Mouse (Mus musculus): ENCODE measurements around the gene Lmna. TPM values are rescaled to one million over a fixed set of nuclear protein-coding genes. Genes with fewer than 3 reads are reported as not detected.

Lmna gene
- polyA plus RNA-seq, 1 experiment from 2014 or later, result 59.7 TPM

DNA sequence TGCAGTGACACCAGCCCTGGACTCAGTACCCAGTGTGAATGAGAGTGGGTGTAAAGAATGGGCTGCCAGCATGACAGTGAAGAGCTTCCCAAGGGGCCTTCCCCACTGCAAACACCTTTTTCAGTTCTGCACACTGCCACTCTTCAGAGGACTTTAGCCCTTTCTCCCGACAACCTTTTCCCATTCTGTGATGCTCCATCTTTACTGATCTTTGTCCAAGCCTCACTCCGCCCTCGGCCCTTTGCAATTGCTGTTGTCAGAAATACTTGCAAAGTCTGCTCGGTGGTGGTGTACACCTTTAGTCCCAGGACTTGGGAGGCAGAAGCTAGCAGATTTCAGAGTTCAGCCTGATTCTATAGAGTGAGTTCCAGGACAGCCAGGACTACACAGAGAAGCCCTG lies 41.8 kb upstream of the Lmna start:
- ATAC-seq, result no peak
- Histone ChIP-seq H3K27me3 (ENCODE audit: control insufficient read depth, insufficient read depth, low read depth, low read length) (no peaks in the 10 kb centered on the region), H3K27ac (ENCODE audit: low read length) (no peak overlapping the region), H3K36me3 (ENCODE audit: control insufficient read depth, insufficient read depth, low read length) (peaks cover 2% of the 10 kb centered on the region), H3K9me3 (replicated peaks; ENCODE audit: control insufficient read depth, low read length, poor library complexity, severe bottlenecking) (no peaks in the 10 kb centered on the region), H3K4me3 (ENCODE audit: low read depth, low read length) (no peak overlapping the region; the same call in 1 of the 2 replicates), H3K4me2 (ENCODE audit: low read length) (peak overlapping the region; percentile 88; the same call in 1 of the 2 replicates), H3K4me1 (ENCODE audit: control insufficient read depth, insufficient read depth, low read length) (peaks cover 26% of the 10 kb centered on the region), H3K9ac (ENCODE audit: low read depth, low read length) (no peak overlapping the region)
- 81% methylated on average over 4 of the region's 4 CpGs for WGBS

DNA sequence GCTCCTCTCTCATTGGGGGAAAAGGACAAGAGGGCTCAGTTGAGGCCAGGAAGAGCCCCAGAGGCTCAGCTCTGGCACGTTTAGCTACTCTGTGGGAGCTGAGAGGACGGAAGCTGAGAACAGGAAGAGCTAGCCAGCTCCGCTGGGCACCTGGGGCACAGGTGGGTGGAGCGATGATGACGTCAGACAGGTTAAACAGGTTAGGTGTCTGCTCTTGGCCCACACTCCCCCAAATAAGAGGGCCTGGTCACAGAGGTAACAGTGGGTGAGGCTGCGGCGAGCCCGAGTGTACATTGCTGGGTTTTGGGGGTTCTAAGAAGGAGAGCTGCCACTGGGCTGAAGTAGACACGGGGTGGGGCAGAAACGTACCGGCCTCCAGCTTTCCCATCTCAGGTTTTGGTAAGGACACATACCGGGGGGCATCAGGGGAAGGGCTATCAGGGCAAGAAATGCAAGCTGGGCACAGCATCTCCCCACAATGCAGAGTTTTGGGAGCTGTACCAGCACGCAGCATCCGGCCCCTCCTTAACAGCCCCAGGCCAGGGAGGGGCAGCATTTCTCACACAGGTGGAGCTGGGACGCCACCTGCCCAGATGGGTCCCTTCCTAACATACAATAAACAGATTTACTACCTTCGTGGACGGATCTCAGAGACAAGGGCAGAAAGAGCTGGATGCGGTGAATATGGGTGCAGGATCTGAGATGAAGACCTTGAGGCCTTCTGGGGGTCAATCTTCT lies 38.6 kb upstream of the Lmna start, which contains the start of gene Rab25:
TSS of gene Rab25 (minus strand) at position 121 of the 738 bp plus-strand sequence.
- no peak within 1 kb of the TSS for H3K4me3 ChIP-seq (ENCODE audit: low read depth, low read length)
- H3K4me2 ChIP-seq (ENCODE audit: low read length), result no peak within 1 kb of the TSS
- H3K9me3 ChIP-seq (replicated peaks; ENCODE audit: control insufficient read depth, low read length, poor library complexity, severe bottlenecking), result no peaks in the 10 kb centered on the region
- no peaks in the 10 kb centered on the region for H3K27me3 ChIP-seq (ENCODE audit: control insufficient read depth, insufficient read depth, low read depth, low read length)
- no peak within 1 kb of the TSS for H3K9ac ChIP-seq (ENCODE audit: low read depth, low read length)
- H3K36me3 ChIP-seq (ENCODE audit: control insufficient read depth, insufficient read depth, low read length), result no peaks in the 10 kb centered on the region
- ATAC-seq, result no peak
- no peak within 1 kb of the TSS for H3K27ac ChIP-seq (ENCODE audit: low read length)
- peaks cover 15% of the 10 kb centered on the region for H3K4me1 ChIP-seq (ENCODE audit: control insufficient read depth, insufficient read depth, low read length)
- 54% methylated on average over 18 of the region's 18 CpGs for WGBS

DNA sequence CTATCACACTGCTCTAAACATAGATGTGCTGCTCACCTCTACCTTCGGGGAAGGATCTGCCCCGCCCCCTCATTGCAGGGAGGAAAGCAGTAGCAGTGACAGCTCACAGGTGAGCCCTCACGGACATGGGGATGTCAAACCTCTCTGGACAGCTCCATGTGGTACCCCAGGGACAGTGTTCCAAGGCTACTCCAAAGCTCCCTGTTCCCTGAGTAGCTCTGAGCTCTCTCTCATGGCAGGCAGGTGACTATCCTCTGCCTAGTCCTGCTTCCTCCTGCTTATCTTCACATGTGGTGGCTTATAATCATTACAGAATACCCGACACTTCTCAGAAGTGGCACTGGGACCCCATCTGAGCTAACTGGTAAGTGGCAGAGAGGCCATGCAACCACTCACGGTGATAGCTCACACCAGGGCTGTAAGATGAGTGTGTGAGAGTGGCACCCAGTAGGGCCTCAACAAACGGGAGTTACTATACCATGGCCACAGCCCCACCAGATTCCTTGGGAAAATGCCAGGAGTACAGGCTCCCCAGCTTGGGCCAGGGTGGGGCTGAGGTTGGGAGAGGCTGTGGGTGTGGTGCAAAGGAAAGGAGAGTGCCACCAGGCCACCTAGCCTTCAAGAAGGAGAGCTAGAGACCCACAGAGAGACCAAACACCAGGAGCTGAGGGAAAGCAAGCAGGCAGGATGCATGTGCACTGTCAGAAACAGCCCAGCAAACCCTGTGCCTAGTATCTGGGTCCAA lies 37.1 kb upstream of the Lmna start:
- no peak for ATAC-seq
- Histone ChIP-seq H3K36me3 (ENCODE audit: control insufficient read depth, insufficient read depth, low read length) (no peaks in the 10 kb centered on the region), H3K9me3 (replicated peaks; ENCODE audit: control insufficient read depth, low read length, poor library complexity, severe bottlenecking) (no peaks in the 10 kb centered on the region), H3K4me3 (ENCODE audit: low read depth, low read length) (no peak overlapping the region), H3K9ac (ENCODE audit: low read depth, low read length) (no peak overlapping the region), H3K27ac (ENCODE audit: low read length) (no peak overlapping the region), H3K4me1 (ENCODE audit: control insufficient read depth, insufficient read depth, low read length) (peaks cover 10% of the 10 kb centered on the region), H3K4me2 (ENCODE audit: low read length) (no peak overlapping the region), H3K27me3 (ENCODE audit: control insufficient read depth, insufficient read depth, low read depth, low read length) (no peaks in the 10 kb centered on the region)
- WGBS, result 84% methylated on average over 6 of the region's 6 CpGs

DNA sequence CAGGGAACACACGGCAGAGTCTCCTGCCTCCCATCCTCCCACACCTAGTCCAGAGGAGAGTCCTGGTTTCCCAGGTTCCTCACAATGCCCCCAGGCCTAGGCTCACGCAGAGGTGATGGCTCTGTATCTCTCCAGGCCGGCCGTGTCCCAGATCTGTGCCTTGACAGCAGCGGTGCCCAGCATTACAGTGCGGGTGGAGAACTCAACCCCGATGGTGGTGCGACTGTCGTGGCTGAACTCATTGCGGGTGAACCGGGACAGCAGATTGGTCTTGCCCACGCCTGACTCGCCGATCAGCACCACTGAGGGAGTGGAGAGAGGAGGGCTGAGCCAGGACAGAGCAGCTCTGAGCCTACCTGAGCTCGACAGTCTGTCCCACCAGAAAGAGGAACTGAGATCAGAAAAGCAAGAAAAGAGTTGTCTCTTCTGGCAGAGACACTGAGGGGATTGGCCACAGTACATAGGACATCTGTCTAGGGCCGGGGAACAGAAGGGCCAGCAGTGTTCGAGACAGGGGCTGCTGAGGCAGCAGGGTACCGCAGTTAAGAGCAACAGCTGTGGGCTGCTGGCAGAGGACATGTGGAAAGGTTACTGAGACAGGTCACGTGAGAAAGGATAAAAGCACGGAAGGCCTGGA lies 35.3 kb upstream of the Lmna start:
- H3K4me1 ChIP-seq (ENCODE audit: control insufficient read depth, insufficient read depth, low read length), result peaks cover 8% of the 10 kb centered on the region
- 67% methylated on average over 20 of the region's 20 CpGs for WGBS
- no peak for ATAC-seq
- peaks cover 2% of the 10 kb centered on the region; the same call in 1 of the 2 replicates for H3K36me3 ChIP-seq (ENCODE audit: control insufficient read depth, insufficient read depth, low read length)
- H3K4me3 ChIP-seq (ENCODE audit: low read depth, low read length), result no peak overlapping the region
- H3K9me3 ChIP-seq (replicated peaks; ENCODE audit: control insufficient read depth, low read length, poor library complexity, severe bottlenecking), result no peaks in the 10 kb centered on the region
- no peak overlapping the region for H3K4me2 ChIP-seq (ENCODE audit: low read length)
- H3K27ac ChIP-seq (ENCODE audit: low read length), result no peak overlapping the region
- H3K27me3 ChIP-seq (ENCODE audit: control insufficient read depth, insufficient read depth, low read depth, low read length), result no peaks in the 10 kb centered on the region
- H3K9ac ChIP-seq (ENCODE audit: low read depth, low read length), result no peak overlapping the region

DNA sequence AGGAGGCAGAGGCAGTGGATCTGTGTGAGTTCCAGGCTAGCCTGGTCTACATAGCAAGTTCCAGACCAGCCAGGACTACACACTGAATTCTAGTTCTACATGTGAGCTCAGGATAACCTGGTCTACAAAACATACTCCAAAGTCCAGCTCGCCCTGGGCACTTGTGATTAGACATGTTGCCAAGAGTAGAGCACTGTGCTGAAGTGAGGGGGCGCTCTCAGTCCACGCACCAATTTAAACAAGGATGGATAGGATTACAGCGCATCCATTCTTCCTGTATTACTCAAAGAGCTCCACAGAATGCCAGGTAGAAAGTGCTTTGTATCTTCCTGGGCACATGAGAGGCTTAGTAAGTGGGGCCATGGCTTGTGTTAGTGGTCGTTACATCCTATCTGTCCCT lies 34.8 kb upstream of the Lmna start:
- H3K27ac ChIP-seq (ENCODE audit: low read length), result no peak overlapping the region
- 24% methylated on average over 5 of the region's 5 CpGs for WGBS
- no peak overlapping the region for H3K4me3 ChIP-seq (ENCODE audit: low read depth, low read length)
- H3K4me2 ChIP-seq (ENCODE audit: low read length), result no peak overlapping the region
- H3K36me3 ChIP-seq (ENCODE audit: control insufficient read depth, insufficient read depth, low read length), result peaks cover 3% of the 10 kb centered on the region; the same call in 1 of the 2 replicates
- no peak overlapping the region for H3K9ac ChIP-seq (ENCODE audit: low read depth, low read length)
- H3K4me1 ChIP-seq (ENCODE audit: control insufficient read depth, insufficient read depth, low read length), result peaks cover 12% of the 10 kb centered on the region
- no peaks in the 10 kb centered on the region for H3K27me3 ChIP-seq (ENCODE audit: control insufficient read depth, insufficient read depth, low read depth, low read length)
- ATAC-seq, result no peak
- no peaks in the 10 kb centered on the region for H3K9me3 ChIP-seq (replicated peaks; ENCODE audit: control insufficient read depth, low read length, poor library complexity, severe bottlenecking)

DNA sequence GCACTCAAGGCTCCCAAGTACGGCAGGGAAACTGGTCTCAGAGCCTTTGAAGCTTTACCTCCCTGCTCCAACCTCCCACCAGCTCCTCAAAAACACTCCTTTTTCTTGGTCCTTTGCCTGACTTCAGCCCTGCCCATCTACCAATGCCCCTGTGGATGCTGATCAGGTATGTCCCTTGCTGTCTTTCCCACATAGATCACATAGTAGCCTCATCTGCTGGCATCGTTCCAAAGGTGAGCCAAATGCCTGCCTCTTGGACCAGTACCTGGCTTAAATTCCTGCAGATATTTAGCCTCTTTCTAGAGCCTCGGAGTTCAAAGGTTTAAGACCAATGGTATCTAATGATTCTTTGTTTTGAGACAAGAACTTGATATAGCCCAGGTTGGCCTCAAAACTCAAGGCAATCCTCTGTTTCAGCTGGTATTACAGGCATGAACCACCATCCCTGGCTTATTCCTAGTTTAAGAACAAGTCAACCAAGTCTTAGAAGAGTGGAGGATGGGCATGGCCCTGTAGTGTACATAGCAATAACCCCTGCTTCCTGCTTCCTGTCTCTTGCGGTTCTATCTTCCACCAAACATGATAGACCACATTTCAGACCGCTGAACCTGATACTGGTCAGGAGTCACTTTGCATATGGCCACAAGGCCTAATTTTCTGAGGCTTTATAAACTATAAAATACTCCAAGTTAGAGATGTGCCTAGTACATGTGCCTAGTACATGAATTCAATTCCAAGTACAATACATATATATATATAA lies 34.1 kb upstream of the Lmna start:
- Histone ChIP-seq H3K4me1 (ENCODE audit: control insufficient read depth, insufficient read depth, low read length) (peaks cover 16% of the 10 kb centered on the region), H3K36me3 (ENCODE audit: control insufficient read depth, insufficient read depth, low read length) (peaks cover 3% of the 10 kb centered on the region; the same call in 1 of the 2 replicates), H3K27me3 (ENCODE audit: control insufficient read depth, insufficient read depth, low read depth, low read length) (no peaks in the 10 kb centered on the region), H3K4me3 (ENCODE audit: low read depth, low read length) (no peak overlapping the region), H3K4me2 (ENCODE audit: low read length) (no peak overlapping the region), H3K27ac (ENCODE audit: low read length) (no peak overlapping the region), H3K9ac (ENCODE audit: low read depth, low read length) (no peak overlapping the region), H3K9me3 (replicated peaks; ENCODE audit: control insufficient read depth, low read length, poor library complexity, severe bottlenecking) (no peaks in the 10 kb centered on the region)
- no peak for ATAC-seq
- 74% methylated on average over 5 of the region's 5 CpGs for WGBS

DNA sequence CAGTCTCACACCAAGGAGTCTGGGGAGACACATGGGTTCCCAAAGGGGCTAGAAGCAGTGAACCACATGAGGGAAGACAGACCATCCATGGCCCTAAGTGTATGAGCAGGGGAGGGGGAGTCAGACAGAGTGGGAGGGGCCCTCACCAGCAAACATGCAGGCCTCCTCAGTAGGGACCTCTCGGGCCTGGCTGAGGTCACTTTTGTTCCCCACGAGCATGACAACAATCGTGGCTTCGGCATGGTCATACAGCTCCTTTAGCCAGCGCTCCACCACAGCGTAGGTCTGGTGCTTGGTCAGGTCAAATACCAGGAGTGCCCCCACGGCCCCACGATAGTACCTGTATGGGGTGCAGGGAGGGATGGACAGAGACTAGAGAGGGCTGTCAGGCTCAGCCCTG lies 33.4 kb upstream of the Lmna start:
- no peak for ATAC-seq
- Histone ChIP-seq H3K27ac (ENCODE audit: low read length) (no peak overlapping the region), H3K4me3 (ENCODE audit: low read depth, low read length) (no peak overlapping the region), H3K36me3 (ENCODE audit: control insufficient read depth, insufficient read depth, low read length) (peaks cover 9% of the 10 kb centered on the region), H3K9ac (ENCODE audit: low read depth, low read length) (no peak overlapping the region), H3K4me1 (ENCODE audit: control insufficient read depth, insufficient read depth, low read length) (peaks cover 22% of the 10 kb centered on the region), H3K27me3 (ENCODE audit: control insufficient read depth, insufficient read depth, low read depth, low read length) (no peaks in the 10 kb centered on the region), H3K9me3 (replicated peaks; ENCODE audit: control insufficient read depth, low read length, poor library complexity, severe bottlenecking) (no peaks in the 10 kb centered on the region), H3K4me2 (ENCODE audit: low read length) (no peak overlapping the region)
- 81% methylated on average over 8 of the region's 8 CpGs for WGBS

DNA sequence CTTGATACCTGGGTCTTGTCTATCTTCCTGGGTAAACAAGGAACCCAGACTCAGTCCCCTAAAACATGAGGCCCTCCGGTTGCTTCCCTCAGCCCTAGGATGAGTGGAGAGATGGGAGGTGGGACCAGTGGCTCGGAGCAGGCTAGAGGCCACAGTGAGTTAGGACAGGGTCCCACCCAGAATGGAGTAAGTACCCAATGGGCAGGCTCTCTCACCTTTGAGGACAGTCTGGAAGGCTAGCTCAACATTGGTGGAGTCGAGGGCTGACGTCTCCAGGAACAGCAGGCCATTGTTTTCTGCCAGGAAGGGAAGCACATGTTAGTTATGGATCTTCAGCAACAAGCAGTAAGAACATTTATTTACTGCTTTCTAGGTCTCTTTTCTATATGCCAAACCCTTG lies 32.7 kb upstream of the Lmna start:
- Histone ChIP-seq H3K27ac (ENCODE audit: low read length) (no peak overlapping the region), H3K27me3 (ENCODE audit: control insufficient read depth, insufficient read depth, low read depth, low read length) (no peaks in the 10 kb centered on the region), H3K4me1 (ENCODE audit: control insufficient read depth, insufficient read depth, low read length) (peaks cover 28% of the 10 kb centered on the region), H3K4me3 (ENCODE audit: low read depth, low read length) (no peak overlapping the region), H3K36me3 (ENCODE audit: control insufficient read depth, insufficient read depth, low read length) (peaks cover 14% of the 10 kb centered on the region), H3K9ac (ENCODE audit: low read depth, low read length) (no peak overlapping the region), H3K9me3 (replicated peaks; ENCODE audit: control insufficient read depth, low read length, poor library complexity, severe bottlenecking) (no peaks in the 10 kb centered on the region), H3K4me2 (ENCODE audit: low read length) (no peak overlapping the region)
- ATAC-seq, result no peak
- WGBS, result 82% methylated on average over 4 of the region's 4 CpGs
